Mouse (Mus musculus): ENCODE data around the gene Hoxc5.

Hoxc5 gene

GRCm38 (mm10) chr15:102967511-102968397, 511 bp downstream of the Hoxc5 start:
- DNase-seq (ENCODE audit: low spot score in 2 of 2) = no peak

GRCm38 (mm10) chr15:102969296-102969695, 2.1 kb downstream of the Hoxc5 start:
- no peak for DNase-seq (ENCODE audit: low spot score in 2 of 2)

GRCm38 (mm10) chr15:102970740-102971139, 3.5 kb downstream of the Hoxc5 start:
- no peak for DNase-seq (ENCODE audit: low spot score in 2 of 2)

- DNase-seq (ENCODE audit: low spot score in 2 of 2) = no peak
Measured at GRCm38 (mm10) chr15:102972254-102972653, 5.0 kb downstream of the Hoxc5 start.

- no peak for DNase-seq (ENCODE audit: low spot score in 2 of 2)
Measured at GRCm38 (mm10) chr15:102972753-102973152, 5.5 kb downstream of the Hoxc5 start.

- no peak for DNase-seq (ENCODE audit: low spot score in 2 of 2)
Measured at GRCm38 (mm10) chr15:102975034-102975433, 7.8 kb downstream of the Hoxc5 start.

- DNase-seq (ENCODE audit: low spot score in 2 of 2) = no peak
Measured at GRCm38 (mm10) chr15:102975688-102976111, 8.5 kb downstream of the Hoxc5 start.

GRCm38 (mm10) chr15:102976171-102976570, 8.9 kb downstream of the Hoxc5 start, which contains the start of gene Hoxc9:
TSS of gene Hoxc9 (plus strand) at chr15:102976439.
- DNase-seq (ENCODE audit: low spot score in 2 of 2) = no peak

GRCm38 (mm10) chr15:102976631-102977422, 9.6 kb downstream of the Hoxc5 start:
- DNase-seq (ENCODE audit: low spot score in 2 of 2) = no peak

- no peak for DNase-seq (ENCODE audit: low spot score in 2 of 2)
Measured at GRCm38 (mm10) chr15:102977423-102977974, 10.3 kb downstream of the Hoxc5 start.

- no peak for DNase-seq (ENCODE audit: low spot score in 2 of 2)
Measured at GRCm38 (mm10) chr15:102978615-102979515, 11.6 kb downstream of the Hoxc5 start.

GRCm38 (mm10) chr15:102979936-102980335, 12.7 kb downstream of the Hoxc5 start:
- DNase-seq (ENCODE audit: low spot score in 2 of 2) = no peak

- DNase-seq (ENCODE audit: low spot score in 2 of 2) = no peak
Measured at GRCm38 (mm10) chr15:102980352-102980751, 13.1 kb downstream of the Hoxc5 start.

- no peak for DNase-seq (ENCODE audit: low spot score in 2 of 2)
Measured at GRCm38 (mm10) chr15:102980912-102981311, 13.7 kb downstream of the Hoxc5 start.

GRCm38 (mm10) chr15:102981379-102982288, 14.4 kb downstream of the Hoxc5 start:
- no peak for DNase-seq (ENCODE audit: low spot score in 2 of 2)

GRCm38 (mm10) chr15:102983716-102984115, 16.5 kb downstream of the Hoxc5 start:
- DNase-seq (ENCODE audit: low spot score in 2 of 2) = no peak

GRCm38 (mm10) chr15:102984521-102984920, 17.3 kb downstream of the Hoxc5 start:
- no peak for DNase-seq (ENCODE audit: low spot score in 2 of 2)

- DNase-seq (ENCODE audit: low spot score in 2 of 2) = no peak
Measured at GRCm38 (mm10) chr15:102984925-102985324, 17.7 kb downstream of the Hoxc5 start.

GRCm38 (mm10) chr15:102987124-102987833, 20.0 kb downstream of the Hoxc5 start:
- peak; percentile 52 to 76 for DNase-seq (ENCODE audit: low spot score in 2 of 2)
